In the genomic region with DNA sequence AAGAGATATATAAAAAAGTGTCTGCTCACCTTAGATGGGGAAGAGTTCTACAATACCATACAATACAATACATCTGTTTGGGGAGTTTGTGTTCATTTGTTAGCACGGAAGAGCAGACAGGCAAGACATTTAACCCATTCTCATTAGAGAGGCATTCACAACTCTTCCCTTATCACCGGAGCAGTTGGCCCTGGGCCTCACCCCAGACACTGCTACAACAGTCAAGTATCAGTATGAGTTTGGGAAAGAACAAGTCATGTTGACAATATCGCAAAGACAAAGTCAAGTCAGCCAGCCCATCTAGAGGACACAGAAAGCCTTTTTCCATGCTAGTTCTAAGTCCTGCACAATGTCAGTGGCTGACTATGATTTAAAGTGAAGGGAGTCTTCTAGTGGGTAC, we compare ENCODE assay signal across 23 mouse cellular contexts. TPM values are rescaled to one million over a fixed set of nuclear protein-coding genes. Genes with fewer than 3 reads are reported as not detected.
A peak's percentile ranks its signal among the peaks of the same experiment; 100 is the strongest.
DNase-seq lines count a peak whose midpoint lies in the region; ATAC-seq and TF ChIP-seq lines count a peak whose summit lies in the region.
"Had no signal": no experiment of that assay in that cellular context is flagged by ENCODE, and none has a peak within 500 bp of the region (broad histone marks: within the 10 kb centered on the region; RNA-seq: fewer than 3 reads in every experiment).

No protein-coding gene starts in this region.

- H3K36me3 ChIP-seq in liver, postnatal 0 days (replicated peaks; ENCODE audit: insufficient read depth, low read length) = no peaks in the 10 kb centered on the region
- H3K36me3 ChIP-seq in liver, embryonic 13.5 days = no peaks in the 10 kb centered on the region
- H3K36me3 ChIP-seq in liver, embryonic 15.5 days (replicated peaks) = no peaks in the 10 kb centered on the region
- H3K36me3 ChIP-seq: embryonic facial prominence, embryonic 10.5 days; embryonic facial prominence, embryonic 12.5 days; forebrain, embryonic 15.5 days; G1E had no signal

- H3K4me3 ChIP-seq in liver, postnatal 0 days (ENCODE audit: low read depth, low read length) = no peak overlapping the region
- no peak overlapping the region for H3K4me3 ChIP-seq in liver, embryonic 13.5 days (replicated peaks)
- no peak overlapping the region for H3K4me3 ChIP-seq in liver, embryonic 15.5 days (replicated peaks)
- H3K4me3 ChIP-seq: embryonic facial prominence, embryonic 10.5 days; embryonic facial prominence, embryonic 12.5 days; forebrain, embryonic 13.5 days; forebrain, embryonic 15.5 days had no signal

- no peaks in the 10 kb centered on the region for H3K27me3 ChIP-seq in liver, postnatal 0 days (ENCODE audit: insufficient read depth, low read length)
- H3K27me3 ChIP-seq in liver, embryonic 13.5 days = no peaks in the 10 kb centered on the region
- 0 out of 2 replicates have a peak, but pooled peaks cover 4% of the 10 kb centered on the region for H3K27me3 ChIP-seq in liver, embryonic 15.5 days
- H3K27me3 ChIP-seq: CH12.LX; forebrain, embryonic 13.5 days; forebrain, embryonic 15.5 days had no signal

- no peak for TF ChIP-seq EP300 in liver, postnatal 0 days (IDR thresholded peaks at IDR 0.05; ENCODE audit: low read depth)

- DNase-seq in liver = peak; percentile 64
- no peak for DNase-seq in liver, postnatal 0 days
- peak; percentile 22 for DNase-seq in liver, embryonic 13.5 days
- DNase-seq in spleen, adult 18-20 months = no peak
- DNase-seq in Muller cell, postnatal 12 days (ENCODE audit: inconsistent ontology term) = no peak
- DNase-seq in cerebellum, adult 8-10 months = no peak
- DNase-seq: adrenal gland, adult 2 months; adrenal gland, postnatal 10 days; adrenal gland, postnatal 25 days; B cell, adult 2 months; cerebellum, adult 11 months; cerebellum, adult 18-20 months; cerebellum, adult 9-10 months; cerebellum, postnatal 10 days; cerebellum, postnatal 25 days had no signal

- 58% methylated on average over 3 of the region's 3 CpGs for WGBS in liver, postnatal 0 days (ENCODE audit: insufficient replicate concordance)
- WGBS in liver, embryonic 13.5 days (ENCODE audit: insufficient replicate concordance) = 37% methylated on average over 3 of the region's 3 CpGs
- 34% methylated on average over 3 of the region's 3 CpGs for WGBS in liver, embryonic 15.5 days (ENCODE audit: insufficient replicate concordance)

- H3K9ac ChIP-seq in liver, postnatal 0 days (replicated peaks) = no peak overlapping the region
- no peak overlapping the region for H3K9ac ChIP-seq in liver, embryonic 13.5 days
- H3K9ac ChIP-seq in liver, embryonic 15.5 days = no peak overlapping the region
- H3K9ac ChIP-seq: embryonic facial prominence, embryonic 12.5 days; forebrain, embryonic 13.5 days; forebrain, embryonic 15.5 days had no signal

- ATAC-seq in liver, postnatal 0 days = no peak
- ATAC-seq in liver, embryonic 13.5 days (ENCODE audit: low read depth) = peak; percentile 69
- ATAC-seq in liver, embryonic 15.5 days (ENCODE audit: insufficient read depth) = peak; percentile 56; the same call in 1 of the 2 replicates
- ATAC-seq: CD4-positive, CD25-positive, alpha-beta regulatory T cell, adult 4 months; forebrain, embryonic 13.5 days; forebrain, embryonic 15.5 days had no signal

- no peaks in the 10 kb centered on the region for H3K9me3 ChIP-seq in liver, postnatal 0 days (ENCODE audit: low read length)
- H3K9me3 ChIP-seq in liver, embryonic 13.5 days (replicated peaks) = no peaks in the 10 kb centered on the region
- no peaks in the 10 kb centered on the region for H3K9me3 ChIP-seq in liver, embryonic 15.5 days (replicated peaks)
- H3K9me3 ChIP-seq: embryonic facial prominence, embryonic 10.5 days; embryonic facial prominence, embryonic 12.5 days; forebrain, embryonic 13.5 days; forebrain, embryonic 15.5 days; G1E had no signal

- no peak overlapping the region for H3K27ac ChIP-seq in liver, postnatal 0 days (ENCODE audit: low read depth)
- H3K27ac ChIP-seq in liver, embryonic 13.5 days = peak overlapping the region; percentile 78
- peak overlapping the region; percentile 67 for H3K27ac ChIP-seq in liver, embryonic 15.5 days (replicated peaks)
- H3K27ac ChIP-seq: embryonic facial prominence, embryonic 10.5 days; embryonic facial prominence, embryonic 12.5 days; forebrain, embryonic 13.5 days; forebrain, embryonic 15.5 days had no signal

- no peak for TF ChIP-seq CTCF in liver, postnatal 0 days (IDR thresholded peaks at IDR 0.05; ENCODE audit: low read depth)

- no peak overlapping the region for H3K4me2 ChIP-seq in liver, postnatal 0 days (ENCODE audit: low read depth, low read length)
- H3K4me2 ChIP-seq in liver, embryonic 13.5 days = peak overlapping the region; percentile 24; the same call in 1 of the 2 replicates
- H3K4me2 ChIP-seq in liver, embryonic 15.5 days = 0 out of 2 replicates have a peak overlapping the region, but pooled peaks have one; percentile 11
- H3K4me2 ChIP-seq: embryonic facial prominence, embryonic 12.5 days; forebrain, embryonic 13.5 days; forebrain, embryonic 15.5 days had no signal

- H3K4me1 ChIP-seq in liver, postnatal 0 days (ENCODE audit: insufficient read depth) = no peaks in the 10 kb centered on the region
- peaks cover 41% of the 10 kb centered on the region for H3K4me1 ChIP-seq in liver, embryonic 13.5 days (replicated peaks)
- H3K4me1 ChIP-seq in liver, embryonic 15.5 days (replicated peaks) = peaks cover 34% of the 10 kb centered on the region
- H3K4me1 ChIP-seq: embryonic facial prominence, embryonic 10.5 days; embryonic facial prominence, embryonic 12.5 days; forebrain, embryonic 13.5 days; forebrain, embryonic 15.5 days had no signal

RNA-seq across cellular contexts. Expression of gene Ammecr1, which starts 47.6 kb away (rescaled TPM):
- 4.4 and 5.2 TPM in 2 replicates for polyA plus RNA-seq in liver, postnatal 0 days (2015; fragmentation: Nextera tagmentation; extraction: Ambion mirVana)
- 16.6 and 20.2 TPM in 2 replicates for polyA plus RNA-seq in liver, embryonic 13.5 days (2015; fragmentation: Nextera tagmentation; extraction: Ambion mirVana)
- 9.4 and 10.9 TPM in 2 replicates for polyA plus RNA-seq in liver, embryonic 15.5 days (2015; fragmentation: Nextera tagmentation; extraction: Ambion mirVana)

Comparison
In these comparisons a context has a peak if more than half of its experiments do, and no peak if none do; other contexts are left out.
1. DNase-seq: peak in liver (single experiment) and liver, embryonic 13.5 days (single experiment); none in liver, postnatal 0 days (single experiment), spleen, adult 18-20 months (0 of 2), Muller cell, postnatal 12 days (single experiment) and cerebellum, adult 8-10 months (single experiment).